Mouse (Mus musculus): ENCODE results near the gene Polr2l.

The Polr2l gene

GRCm38 (mm10) chr7:141475011-141475804, at the start of gene Polr2l, which contains the start of gene Tspan4:
Gene Polr2l, minus strand, starts transcription at chr7:141475132.
Gene Tspan4, plus strand, starts transcription at chr7:141475240.
- peak; percentile 85 for DNase-seq

DNA sequence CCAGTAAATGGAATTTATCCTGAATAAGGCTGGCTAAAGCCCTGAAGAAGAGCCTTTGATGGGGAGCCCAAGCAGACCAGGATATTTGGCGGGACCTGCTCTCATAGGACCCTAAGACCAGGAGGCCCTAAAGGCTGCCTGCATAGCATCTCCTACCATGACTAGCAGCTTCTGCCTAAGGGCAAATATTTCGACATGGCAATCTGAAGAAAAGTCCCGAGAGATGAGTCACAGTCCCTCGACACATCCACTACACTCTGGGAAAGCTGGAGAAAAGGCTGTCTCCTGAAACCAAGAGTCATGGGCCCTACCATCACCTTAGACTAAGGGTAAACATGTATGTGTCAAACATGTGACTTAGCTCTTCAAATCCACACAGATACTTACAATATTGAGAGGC, 49.3 kb upstream of the Polr2l start:
- no peak for DNase-seq

GRCm38 (mm10) chr7:141523007-141523406, 48.1 kb upstream of the Polr2l start:
- DNase-seq = no peak

- DNase-seq = no peak
Measured at GRCm38 (mm10) chr7:141519795-141520194, 44.9 kb upstream of the Polr2l start.

GRCm38 (mm10) chr7:141518926-141519325, 44.0 kb upstream of the Polr2l start:
- DNase-seq = no peak

GRCm38 (mm10) chr7:141518296-141518695, 43.4 kb upstream of the Polr2l start:
- DNase-seq = no peak

GRCm38 (mm10) chr7:141517638-141518037, 42.7 kb upstream of the Polr2l start:
- no peak for DNase-seq

- no peak for DNase-seq
Measured at GRCm38 (mm10) chr7:141510681-141511191, 35.8 kb upstream of the Polr2l start.

DNA sequence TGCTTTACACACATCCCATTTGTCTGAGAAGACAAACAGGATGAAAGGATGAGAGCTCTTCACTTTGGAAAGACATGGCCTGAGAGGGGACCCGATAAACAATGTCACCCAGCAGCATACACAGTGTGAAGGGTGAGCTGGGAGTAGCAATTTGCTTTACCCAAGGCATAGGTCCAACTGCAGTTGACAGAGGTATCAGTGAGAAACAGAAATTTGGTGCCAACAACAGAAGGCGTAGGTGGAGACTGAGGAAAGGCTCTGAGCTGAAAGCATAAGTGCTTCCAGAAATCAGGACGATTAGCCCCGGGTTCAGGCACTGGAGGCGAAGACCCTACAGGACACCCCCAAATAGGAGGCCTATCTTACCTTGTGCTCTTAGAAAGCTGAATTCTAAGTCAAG, 35.3 kb upstream of the Polr2l start:
- DNase-seq = no peak

DNA sequence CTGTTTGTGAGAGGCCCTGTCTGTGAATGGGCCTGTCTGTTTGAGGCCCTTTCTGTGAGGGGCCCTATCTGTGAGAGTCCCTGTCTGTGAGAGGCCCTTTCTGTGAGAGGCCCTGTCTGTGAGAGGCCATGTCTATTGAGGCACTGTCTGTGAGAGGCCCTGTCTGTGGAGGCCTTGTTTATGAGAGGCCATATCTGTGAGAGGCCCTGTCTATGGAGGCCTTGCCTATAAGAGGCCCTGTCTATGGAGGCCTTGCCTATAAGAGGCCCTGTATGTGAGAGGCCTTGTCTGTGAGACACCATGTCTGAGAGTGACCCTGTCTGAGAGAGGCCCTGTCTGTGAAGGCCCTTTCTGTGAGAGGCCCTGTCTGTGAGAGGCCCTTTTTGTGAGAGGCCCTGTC, 33.2 kb upstream of the Polr2l start:
- DNase-seq = no peak

DNA sequence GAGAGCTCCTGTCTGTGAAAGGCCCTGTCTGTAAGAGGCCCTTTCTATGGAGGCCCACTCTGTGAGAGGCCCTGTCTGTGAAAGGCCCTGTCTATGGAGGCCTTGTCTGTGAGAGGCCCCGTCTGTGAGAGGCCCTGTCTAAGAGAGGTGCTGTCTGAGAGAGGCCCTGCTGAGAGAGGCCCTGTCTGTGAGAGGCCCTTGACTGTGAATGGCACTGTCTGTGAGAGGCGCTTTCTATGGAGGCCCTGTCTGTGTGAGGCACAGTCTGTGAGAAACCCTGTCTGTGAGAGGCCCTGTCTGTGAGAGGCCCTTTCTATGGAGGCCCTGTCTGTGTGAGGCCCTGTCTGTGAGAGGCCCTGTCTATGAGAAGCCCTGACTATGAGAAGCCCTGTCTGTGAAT, 31.3 kb upstream of the Polr2l start:
- DNase-seq = no peak

DNA sequence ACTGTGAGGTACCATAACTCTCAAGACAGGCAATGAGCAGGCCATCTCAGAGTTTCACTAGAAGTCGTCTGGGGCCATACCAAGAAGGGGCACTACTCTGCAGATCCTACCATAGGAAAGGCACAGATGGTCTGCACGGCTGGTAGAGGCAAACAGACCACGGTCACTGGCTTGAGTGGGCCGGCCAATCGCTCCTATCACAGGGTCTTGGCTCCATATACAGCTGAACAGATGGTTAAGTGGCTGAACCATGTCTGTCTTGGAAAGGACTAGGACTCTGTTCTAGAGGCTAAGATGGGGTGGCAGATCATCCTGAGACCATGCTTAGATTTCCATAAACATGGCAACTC, 27.6 kb upstream of the Polr2l start:
- no peak for DNase-seq

DNA sequence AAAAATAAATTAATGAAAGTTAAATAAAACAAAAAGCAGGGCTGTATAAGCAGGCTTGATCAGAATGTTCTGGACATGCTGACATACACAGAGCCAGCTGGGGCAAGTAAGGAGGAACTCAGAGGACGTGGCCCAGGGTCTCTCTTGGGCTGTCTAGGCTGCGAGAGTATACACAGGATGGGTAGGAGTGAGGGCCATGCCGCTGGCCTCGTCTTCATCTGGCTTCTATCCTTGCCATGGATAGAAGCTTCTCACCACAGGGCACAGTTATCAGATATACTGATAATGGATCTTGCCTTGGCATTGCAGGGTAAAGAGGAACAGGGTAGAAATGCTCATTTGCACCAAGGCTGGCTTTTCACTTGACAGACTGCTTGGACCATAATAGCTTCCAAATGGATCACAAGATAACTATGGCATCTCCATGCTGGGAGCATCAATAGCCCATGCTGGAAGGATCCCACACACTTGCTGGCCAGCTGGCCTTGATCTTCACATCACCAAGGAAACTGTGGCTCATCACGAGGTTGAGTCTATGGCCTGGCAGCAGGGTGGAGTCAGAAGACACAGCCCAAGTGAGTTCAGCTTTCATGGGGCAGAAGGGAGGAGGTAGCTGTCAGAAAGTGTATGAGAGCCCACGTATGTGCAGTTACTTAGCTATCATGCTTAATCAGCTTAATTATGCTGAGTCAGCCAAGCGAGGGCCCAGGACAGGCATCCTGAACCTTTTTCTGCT, 27.1 kb upstream of the Polr2l start:
- no peak for DNase-seq

DNA sequence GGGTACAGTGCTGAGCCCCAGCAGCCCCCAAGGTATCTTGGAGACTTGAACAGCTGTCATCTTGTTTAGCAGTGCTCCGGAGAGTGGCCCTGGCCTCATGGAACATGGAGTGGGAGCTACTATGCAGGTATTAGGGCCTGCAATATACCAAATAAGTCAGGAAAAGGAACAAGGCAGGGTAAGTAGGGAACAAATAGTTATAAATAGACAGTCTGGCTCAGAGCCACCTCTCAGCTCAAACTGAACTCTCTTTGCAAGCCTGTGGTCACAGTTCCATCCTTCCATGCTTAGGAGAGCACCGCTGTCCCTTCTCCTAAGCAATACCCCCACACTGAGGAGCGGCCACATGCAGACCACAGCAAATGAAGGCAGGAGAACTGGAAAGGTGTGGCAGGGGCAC, 22.7 kb upstream of the Polr2l start:
- DNase-seq = no peak

DNA sequence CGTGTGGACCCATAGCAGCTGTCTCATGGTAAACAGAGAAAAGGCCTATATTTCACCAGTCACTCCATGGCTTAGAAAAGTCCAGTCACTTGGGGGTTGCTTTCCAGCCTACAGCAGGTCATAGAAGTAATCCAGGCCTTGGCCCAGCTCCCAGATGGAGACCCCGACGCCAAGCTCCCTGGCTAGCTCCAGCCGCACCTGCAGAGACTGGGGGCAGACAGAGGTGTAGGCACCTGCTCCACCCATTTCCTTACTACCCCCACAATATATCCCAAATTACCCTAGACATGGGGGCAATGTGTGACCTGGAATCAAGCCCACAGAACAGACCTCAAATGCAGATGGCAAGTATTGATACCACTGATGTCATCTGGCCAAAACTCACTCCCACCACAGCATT, 21.0 kb upstream of the Polr2l start:
- no peak for DNase-seq

- DNase-seq = no peak
Measured at GRCm38 (mm10) chr7:141495379-141495778, 20.4 kb upstream of the Polr2l start.

DNA sequence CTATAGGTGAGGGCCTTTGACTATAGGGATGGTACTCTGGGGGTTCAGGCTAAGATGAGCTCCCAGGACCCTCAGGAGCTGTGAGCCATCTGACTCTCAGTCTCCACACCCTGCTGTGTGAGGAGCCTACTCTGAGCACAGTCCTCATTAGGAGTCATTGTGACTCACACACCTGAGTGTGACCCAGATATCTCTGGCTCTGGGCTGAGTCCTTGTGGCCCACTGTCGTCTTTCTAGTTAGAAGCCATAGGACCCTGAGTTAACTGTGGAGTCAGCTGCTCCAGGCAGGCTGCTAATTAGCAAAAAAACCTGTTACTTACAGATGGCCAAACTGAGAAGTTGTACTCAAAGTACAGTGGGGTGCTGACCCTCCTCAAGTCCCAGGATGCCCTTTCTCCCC, 18.8 kb upstream of the Polr2l start:
- DNase-seq = no peak

DNA sequence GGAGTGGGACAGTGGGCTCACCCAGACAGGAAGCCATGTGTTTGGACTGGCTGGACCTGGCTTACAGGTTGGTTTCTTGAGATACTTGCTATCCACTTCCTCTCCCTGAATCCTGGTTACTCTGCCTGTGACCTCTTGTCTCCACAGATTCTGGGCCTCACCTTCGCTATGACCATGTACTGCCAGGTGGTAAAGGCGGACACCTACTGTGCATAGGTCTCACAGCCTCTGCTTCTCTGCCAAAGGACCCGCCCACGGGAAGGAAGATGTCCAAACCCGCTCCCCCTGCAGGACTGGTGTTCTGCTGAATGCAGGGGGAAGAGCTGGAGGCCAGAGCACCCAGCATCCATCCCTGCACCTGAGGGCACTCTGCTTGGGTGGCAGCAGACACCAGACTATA, 17.8 kb upstream of the Polr2l start:
- DNase-seq = no peak

- no peak for DNase-seq
Measured at GRCm38 (mm10) chr7:141491151-141491550, 16.2 kb upstream of the Polr2l start.

DNA sequence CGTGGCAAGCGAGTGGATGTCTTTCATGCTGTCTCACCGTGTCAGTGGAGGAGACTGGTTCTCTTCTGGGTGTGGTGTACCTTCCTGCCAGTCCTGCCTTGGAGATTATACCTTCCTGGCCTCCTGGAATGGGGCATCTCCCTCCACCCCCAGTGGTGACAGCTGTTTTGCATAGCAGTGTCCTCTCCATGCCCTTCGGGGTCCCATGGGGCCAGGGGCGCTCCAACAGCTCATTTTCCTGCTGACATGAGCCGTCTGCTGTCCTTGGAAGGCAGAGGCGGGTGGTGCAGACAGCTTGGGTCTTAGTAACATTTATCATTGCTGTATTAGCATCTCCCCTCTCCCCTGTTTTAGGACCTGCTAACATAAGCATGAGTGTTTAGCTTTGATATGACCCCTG, 12.2 kb upstream of the Polr2l start:
- no peak for DNase-seq

GRCm38 (mm10) chr7:141486239-141486638, 11.3 kb upstream of the Polr2l start:
- no peak for DNase-seq

GRCm38 (mm10) chr7:141485606-141486005, 10.7 kb upstream of the Polr2l start:
- DNase-seq = no peak

- DNase-seq = no peak
Measured at GRCm38 (mm10) chr7:141485186-141485585, 10.3 kb upstream of the Polr2l start.
